Mouse (Mus musculus) hindbrain, postnatal 0 days (tissue): ENCODE results near the gene Cxcr6. TPM values are rescaled to one million over a fixed set of nuclear protein-coding genes. Genes with fewer than 3 reads are reported as not detected.

Experiments
- ATAC-seq: fragments of 200-750 bp; cut with Nextera tagmentation; 2 replicates; pipeline ENCODE4 v1.8.0; 2017; ENCODE audit warnings: mild to moderate bottlenecking, moderate TSS enrichment, moderate library complexity
- DNase-seq: peaks from one replicate; pipeline ENCODE4 v3.0.0-alpha.2; 2015; ENCODE audit warnings: low spot score
- H3K27ac ChIP-seq: fragments of 300-500 bp; sonication (generic); 2 replicates; pipeline ENCODE4 v1.5.1; 2014; ENCODE audit warnings: mild to moderate bottlenecking
- H3K27me3 ChIP-seq: fragments of 300-500 bp; sonication (generic); 2 replicates; pipeline ENCODE4 v1.6.1; 2014; ENCODE audit warnings: low read length, mixed read lengths; ENCODE audit not compliant: insufficient read depth
- H3K36me3 ChIP-seq: fragments of 300-500 bp; sonication (generic); 2 replicates; pipeline ENCODE4 v1.6.1; 2014; ENCODE audit warnings: low read length, mixed read lengths; ENCODE audit not compliant: insufficient read depth
- H3K4me1 ChIP-seq: fragments of 300-500 bp; sonication (generic); 2 replicates; pipeline ENCODE4 v1.6.1; 2014; ENCODE audit warnings: antibody characterized with exemption, low read length, mixed read lengths; ENCODE audit not compliant: insufficient read depth
- H3K4me2 ChIP-seq: fragments of 300-500 bp; sonication (generic); 2 replicates; pipeline ENCODE4 v1.6.1; 2014; ENCODE audit warnings: low read depth, mild to moderate bottlenecking, low read length, moderate library complexity, mixed read lengths
- H3K4me3 ChIP-seq: fragments of 300-500 bp; sonication (generic); 2 replicates; pipeline ENCODE4 v1.5.1; 2014; ENCODE audit warnings: low read length
- H3K9ac ChIP-seq: fragments of 300-500 bp; sonication (generic); replicated peaks from 2 replicates; pipeline ENCODE4 v1.6.1; 2014; ENCODE audit warnings: mild to moderate bottlenecking, low read length, moderate library complexity, mixed read lengths
- H3K9me3 ChIP-seq: fragments of 300-500 bp; sonication (generic); 2 replicates; pipeline ENCODE4 v1.6.1; 2016; ENCODE audit warnings: low read length, mixed read lengths
- CTCF ChIP-seq: IDR thresholded peaks from 2 replicates; pipeline ENCODE4 v1.5.1; 2016; ENCODE audit warnings: antibody characterized with exemption, control low read depth, low read depth
- WGBS: fragments of 180-500 bp; shearing (Covaris S2); extraction: QIAGEN DNeasy Blood & Tissue Kit; methylation state at CpG from one replicate; pipeline ENCODE4 v1.1.7; 2014; 5-methylcytosine and 5-hydroxymethylcytosine counted together
- polyA plus RNA-seq: library from polyadenylated mRNA; unstranded; fragments of >200 nt; fragmentation: Nextera tagmentation; extraction: Ambion mirVana; gene quantifications from 2 replicates; pipeline ENCODE4 v1.2.1, GENCODE M21; 2015
- total RNA-seq: library from RNA; depleted of rRNA; stranded (reverse); fragments of >200 nt; gene quantifications from 2 replicates; pipeline ENCODE4 v1.2.3, GENCODE M21; 2014; rRNA removed

Gene Cxcr6
- total and polyA plus RNA-seq, 2 experiments from 2014 or later, result not detected

DNA sequence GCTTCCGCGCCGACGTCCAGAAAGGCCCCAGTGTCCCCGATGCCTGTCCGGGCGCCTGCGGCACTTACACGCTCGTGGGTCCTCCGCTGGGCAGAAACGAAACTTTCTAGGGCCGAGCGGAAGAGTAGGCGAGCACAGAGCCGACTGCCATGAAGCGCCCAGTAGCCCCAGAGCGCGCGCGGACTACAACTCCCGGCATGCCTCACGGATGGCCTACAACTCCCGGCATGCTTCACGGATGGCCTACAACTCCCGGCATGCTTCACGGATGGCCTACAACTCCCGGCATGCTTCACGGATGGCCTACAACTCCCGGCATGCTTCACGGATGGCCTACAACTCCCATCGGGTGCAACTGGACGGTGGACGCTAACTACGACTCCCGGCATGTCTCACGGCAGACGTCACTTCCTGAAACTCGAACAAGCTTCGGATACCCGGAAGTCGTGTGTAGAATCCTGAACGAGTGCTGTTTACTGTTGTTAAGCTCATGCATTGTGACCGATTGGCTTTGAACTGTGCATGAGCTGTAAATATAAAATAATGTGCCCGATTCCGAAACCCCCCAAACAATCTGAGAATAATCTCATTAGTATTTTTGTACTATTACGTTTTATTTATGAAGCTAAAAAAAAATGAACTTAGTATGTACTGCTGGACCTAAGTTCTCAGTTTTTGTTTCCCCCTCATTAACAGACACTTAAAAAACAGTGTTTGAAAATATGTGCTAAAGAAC, 45.6 kb downstream of the Cxcr6 start, which contains the start of gene Fyco1:
Gene Fyco1, minus strand, starts transcription at position 187 of the 736 bp plus-strand sequence.
- no peaks in the 10 kb centered on the region for H3K27me3 ChIP-seq
- under 1% methylated on average over 47 of the region's 47 CpGs for WGBS
- no peak for TF ChIP-seq CTCF
- H3K4me1 ChIP-seq, result peaks cover 4% of the 10 kb centered on the region
- no peaks in the 10 kb centered on the region for H3K9me3 ChIP-seq
- H3K4me3 ChIP-seq, result peak within 1 kb of the TSS; percentile 85
- peak within 1 kb of the TSS; percentile 91 for H3K27ac ChIP-seq
- H3K4me2 ChIP-seq, result peak within 1 kb of the TSS; percentile 84
- ATAC-seq, result peak; percentile 98
- no peaks in the 10 kb centered on the region for H3K36me3 ChIP-seq
- peak; percentile 99 for DNase-seq
- peak within 1 kb of the TSS; percentile 64 for H3K9ac ChIP-seq

DNA sequence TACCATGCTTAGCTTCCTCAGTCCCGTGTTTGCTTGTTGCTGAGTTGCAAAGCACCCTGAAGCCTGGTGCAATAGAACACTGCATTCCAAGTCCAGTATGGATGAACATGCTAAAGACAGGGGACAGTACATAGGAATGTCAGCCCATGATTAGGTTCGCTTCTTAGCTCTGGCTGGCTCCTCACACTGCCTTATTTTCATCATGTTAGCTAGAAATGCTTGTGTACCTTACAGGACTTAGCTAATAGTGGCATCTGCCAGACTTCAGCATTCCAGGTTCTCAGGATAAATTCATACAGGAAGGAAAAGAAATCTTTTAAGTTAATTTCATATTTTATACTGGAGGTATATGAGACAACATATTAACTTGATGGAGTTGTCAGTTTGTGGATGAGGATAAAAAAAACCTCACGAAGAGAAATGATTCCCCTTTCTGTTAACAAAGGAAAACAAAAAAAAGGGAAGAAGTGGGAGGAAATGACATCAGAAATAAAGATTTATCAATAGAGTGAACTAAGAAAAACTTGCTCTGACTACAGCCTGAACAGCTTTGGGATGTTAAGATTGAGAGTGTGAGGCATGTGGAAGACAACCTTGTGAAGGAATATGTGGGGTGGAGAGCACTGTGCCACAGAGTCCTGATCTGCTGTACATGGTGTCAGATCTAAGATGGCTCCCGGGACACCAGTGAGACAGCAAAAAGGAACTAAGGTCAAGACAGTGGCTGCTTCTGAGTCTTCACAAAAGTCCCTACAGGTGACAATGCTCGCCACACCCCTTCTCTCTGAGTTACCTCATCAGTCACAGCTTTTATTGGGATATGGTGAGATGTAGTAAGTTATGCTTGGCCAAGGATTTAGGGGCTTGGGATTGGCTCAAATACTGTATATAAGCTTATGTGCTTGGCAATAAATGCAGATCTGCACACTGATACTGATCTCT, 46.4 kb downstream of the Cxcr6 start:
- DNase-seq (peak; percentile 6), ATAC-seq (no peak)
- TF ChIP-seq CTCF, result no peak

DNA sequence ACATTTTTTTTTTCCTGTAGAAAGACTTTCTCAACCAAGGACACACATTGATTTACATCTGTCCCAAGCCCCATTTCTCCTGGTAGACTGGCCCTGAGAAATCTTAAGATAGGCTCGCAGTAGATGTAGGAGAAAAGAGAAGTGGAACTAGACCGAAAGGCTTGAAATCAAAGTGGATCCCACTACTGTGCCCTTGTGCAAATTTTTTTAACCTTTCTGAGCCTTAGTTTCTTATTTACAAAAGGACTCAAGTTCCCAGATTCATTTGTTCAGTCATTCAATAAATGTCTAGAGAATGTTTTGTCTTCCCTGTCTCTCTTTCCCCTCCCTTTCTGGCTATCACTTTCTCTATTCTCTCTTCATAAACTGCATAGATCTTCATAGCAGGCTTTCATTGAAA, 50.6 kb downstream of the Cxcr6 start:
- WGBS, result 88% methylated on average over 2 of the region's 2 CpGs
- Histone ChIP-seq H3K4me3 (no peak overlapping the region), H3K9ac (no peak overlapping the region), H3K36me3 (no peaks in the 10 kb centered on the region), H3K27ac (no peak overlapping the region), H3K4me2 (no peak overlapping the region), H3K27me3 (no peaks in the 10 kb centered on the region), H3K4me1 (peaks cover 4% of the 10 kb centered on the region), H3K9me3 (no peaks in the 10 kb centered on the region)
- no peak for TF ChIP-seq CTCF
- ATAC-seq (no peak), DNase-seq (no peak)

More for the DNA sequence above, 46.4 kb downstream of the Cxcr6 start:
- Histone ChIP-seq H3K27me3 (no peaks in the 10 kb centered on the region), H3K9ac (no peak overlapping the region; the same call in 1 of the 2 replicates), H3K9me3 (no peaks in the 10 kb centered on the region), H3K4me1 (peaks cover 4% of the 10 kb centered on the region), H3K4me2 (peak overlapping the region; percentile 53), H3K4me3 (peak overlapping the region; percentile 32), H3K36me3 (no peaks in the 10 kb centered on the region), H3K27ac (peak overlapping the region; percentile 68)
- 63% methylated on average over 5 of the region's 5 CpGs for WGBS

Other genes with a start within 250 kb of the Cxcr6 start
- 0.14 and 0.68 TPM in 2 replicates for gene Slc6a20b, start 173.9 kb upstream of the Cxcr6 start, total RNA-seq
- 0.44 and 0.45 TPM in 2 replicates for gene Slc6a20b, start 173.9 kb upstream of the Cxcr6 start, polyA plus RNA-seq
- gene Ccr9, start 128.0 kb upstream of the Cxcr6 start, total RNA-seq, result 0.10 and 0.90 TPM in 2 replicates
- gene Ccr9, start 128.0 kb upstream of the Cxcr6 start, polyA plus RNA-seq, result 0.35 and 0.55 TPM in 2 replicates
- gene Slc6a20a, start 127.6 kb upstream of the Cxcr6 start, total RNA-seq, result 38.3 and 60.8 TPM in 2 replicates
- 38.2 and 38.6 TPM in 2 replicates for gene Slc6a20a, start 127.6 kb upstream of the Cxcr6 start, polyA plus RNA-seq
- gene Lztfl1, start 88.8 kb upstream of the Cxcr6 start, total RNA-seq, result 18.6 and 21.4 TPM in 2 replicates
- 43.3 and 49.0 TPM in 2 replicates for gene Lztfl1, start 88.8 kb upstream of the Cxcr6 start, polyA plus RNA-seq
- gene Fyco1, start 45.4 kb downstream of the Cxcr6 start, total RNA-seq, result 10.1 and 11.9 TPM in 2 replicates
- gene Fyco1, start 45.4 kb downstream of the Cxcr6 start, polyA plus RNA-seq, result 8.2 and 8.6 TPM in 2 replicates
- not detected in 2 replicates for gene Xcr1, start 55.6 kb downstream of the Cxcr6 start, total RNA-seq
- 0.05 and 0.10 TPM in 2 replicates for gene Xcr1, start 55.6 kb downstream of the Cxcr6 start, polyA plus RNA-seq
- gene Ccr1, start 162.2 kb downstream of the Cxcr6 start, total RNA-seq, result 0.21 and 0.86 TPM in 2 replicates
- gene Ccr1, start 162.2 kb downstream of the Cxcr6 start, polyA plus RNA-seq, result 0.63 and 0.66 TPM in 2 replicates
- not detected in 2 replicates for gene Ccr1l1, start 171.9 kb downstream of the Cxcr6 start, total RNA-seq
- not detected in 2 replicates for gene Ccr1l1, start 171.9 kb downstream of the Cxcr6 start, polyA plus RNA-seq
- gene Ccr3, start 215.5 kb downstream of the Cxcr6 start, total RNA-seq, result not detected in 2 replicates
- not detected in 2 replicates for gene Ccr3, start 215.5 kb downstream of the Cxcr6 start, polyA plus RNA-seq